Mouse (Mus musculus): ENCODE results near the gene Prr23a1. TPM values are rescaled to one million over a fixed set of nuclear protein-coding genes. Genes with fewer than 3 reads are reported as not detected.
A peak's percentile ranks its signal among the peaks of the same experiment; 100 is the strongest.

Prr23a1 gene
- polyA plus RNA-seq, 1 experiment from 2014 or later, result not detected

DNA sequence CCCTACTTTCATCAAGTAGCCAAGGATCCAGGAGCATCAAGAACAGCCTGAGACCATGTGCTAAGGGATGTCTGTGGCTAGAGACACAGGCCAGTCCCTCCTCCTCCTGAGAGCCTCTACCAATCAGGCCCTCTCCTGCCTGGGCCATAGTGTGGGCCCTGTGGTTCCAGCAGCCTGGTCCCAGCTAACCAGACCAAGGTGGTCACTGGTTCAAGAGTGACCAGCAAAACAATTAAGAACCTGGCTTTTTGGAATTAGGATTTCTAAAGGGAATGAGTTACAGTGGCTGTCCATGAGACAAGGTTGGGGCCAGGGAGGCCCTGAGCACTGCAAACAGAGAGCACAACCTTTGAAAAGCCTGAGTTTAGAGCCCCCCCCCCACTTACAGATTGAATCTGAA, 21.2 kb upstream of the Prr23a1 start:
- Histone ChIP-seq H3K4me2 (replicated peaks) (no peak overlapping the region), H3K27ac (no peak overlapping the region), H3K9ac (no peak overlapping the region), H3K9me3 (0 out of 2 replicates have a peak, but pooled peaks cover 6% of the 10 kb centered on the region), H3K27me3 (peaks cover 4% of the 10 kb centered on the region; the same call in 1 of the 2 replicates), H3K4me1 (no peaks in the 10 kb centered on the region), H3K4me3 (no peak overlapping the region), H3K36me3 (no peaks in the 10 kb centered on the region)
- no peak for ATAC-seq (ENCODE audit: insufficient number of reproducible peaks, insufficient read depth, low FRiP score, low TSS enrichment)

DNA sequence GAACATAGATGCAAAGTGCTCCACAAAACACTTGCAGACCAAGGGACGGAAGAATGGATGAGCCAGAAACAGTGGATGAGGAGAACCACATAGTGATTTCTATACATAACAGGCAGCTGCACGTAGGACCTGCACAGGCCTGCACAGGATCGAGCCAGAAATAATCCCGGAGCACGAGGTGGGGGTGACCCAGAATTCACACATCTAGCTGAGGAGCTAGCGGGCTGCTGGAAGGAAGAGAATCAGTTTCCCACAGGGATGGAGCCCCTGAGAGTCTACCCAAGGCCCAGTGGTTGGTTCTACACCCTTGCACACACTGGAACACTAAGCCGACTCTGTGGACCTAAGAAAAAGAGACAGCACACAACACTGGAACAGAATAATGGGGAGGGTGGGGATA, 18.5 kb upstream of the Prr23a1 start:
- WGBS, result 85% methylated on average over 7 of the region's 7 CpGs
- H3K9me3 ChIP-seq, result 0 out of 2 replicates have a peak, but pooled peaks cover 6% of the 10 kb centered on the region
- ATAC-seq (ENCODE audit: insufficient number of reproducible peaks, insufficient read depth, low FRiP score, low TSS enrichment), result no peak
- no peak overlapping the region for H3K4me3 ChIP-seq
- no peaks in the 10 kb centered on the region for H3K36me3 ChIP-seq
- H3K4me1 ChIP-seq, result no peaks in the 10 kb centered on the region
- H3K27ac ChIP-seq, result no peak overlapping the region
- H3K27me3 ChIP-seq, result no peaks in the 10 kb centered on the region
- H3K9ac ChIP-seq, result no peak overlapping the region
- H3K4me2 ChIP-seq (replicated peaks), result no peak overlapping the region

DNA sequence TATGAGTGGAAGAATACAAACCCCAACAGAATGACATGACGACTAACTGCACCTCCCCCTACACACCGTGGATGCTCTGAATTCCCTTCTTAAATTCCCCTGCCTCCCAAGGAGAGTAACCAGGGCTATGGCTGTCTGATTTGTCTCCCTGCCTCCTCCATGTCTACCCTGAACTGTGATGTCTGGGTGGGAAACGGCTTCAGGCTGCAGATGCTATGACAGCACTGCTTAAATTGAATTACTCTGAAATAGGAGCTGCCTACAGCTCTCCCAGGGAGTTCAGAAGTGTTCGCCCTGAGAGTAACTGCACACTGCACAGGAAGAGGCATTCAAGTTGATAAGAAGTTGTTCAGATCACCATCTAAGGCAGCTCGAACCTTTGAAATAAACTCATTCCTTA, 12.8 kb upstream of the Prr23a1 start:
- no peak overlapping the region for H3K4me2 ChIP-seq (replicated peaks)
- ATAC-seq (ENCODE audit: insufficient number of reproducible peaks, insufficient read depth, low FRiP score, low TSS enrichment), result peak; percentile 72; the same call in 1 of the 2 replicates
- no peaks in the 10 kb centered on the region for H3K9me3 ChIP-seq

DNA sequence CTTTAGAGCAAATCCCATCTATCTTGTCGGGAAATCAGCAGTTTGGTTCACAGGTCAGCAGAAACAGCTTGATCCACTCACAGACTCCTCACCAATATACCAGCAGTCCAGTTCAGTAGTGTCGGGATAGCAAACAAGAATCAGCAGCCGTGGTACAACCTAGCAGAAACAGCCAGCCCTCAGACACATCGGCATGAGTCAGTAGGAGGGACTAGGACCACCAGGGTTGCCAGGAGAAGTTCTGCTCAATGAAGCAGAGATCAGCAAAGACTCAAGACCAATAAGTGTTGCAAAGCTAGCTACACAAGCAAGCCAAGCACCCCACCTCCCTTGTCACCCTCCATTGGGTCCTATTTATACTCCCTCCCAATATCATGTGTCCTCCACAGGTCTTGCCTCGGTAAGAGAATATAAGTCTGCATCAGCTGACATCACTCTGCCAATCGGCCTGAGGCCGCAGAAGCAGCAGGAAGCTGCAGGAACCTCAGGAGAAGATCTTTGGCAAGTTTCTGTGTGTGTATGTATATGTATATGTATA, 4.7 kb upstream of the Prr23a1 start:
- H3K36me3 ChIP-seq, result no peaks in the 10 kb centered on the region
- WGBS, result 80% methylated on average over 7 of the region's 7 CpGs
- no peak overlapping the region for H3K4me3 ChIP-seq
- ATAC-seq (ENCODE audit: insufficient number of reproducible peaks, insufficient read depth, low FRiP score, low TSS enrichment), result no peak
- peaks cover 5% of the 10 kb centered on the region; the same call in 1 of the 2 replicates for H3K9me3 ChIP-seq
- H3K27me3 ChIP-seq, result no peaks in the 10 kb centered on the region; the same call in 1 of the 2 replicates
- H3K4me2 ChIP-seq (replicated peaks), result no peak overlapping the region
- no peak overlapping the region for H3K27ac ChIP-seq
- H3K9ac ChIP-seq, result no peak overlapping the region
- no peaks in the 10 kb centered on the region for H3K4me1 ChIP-seq

More for the DNA sequence above, 12.8 kb upstream of the Prr23a1 start:
- Histone ChIP-seq H3K27me3 (no peaks in the 10 kb centered on the region), H3K27ac (0 out of 2 replicates have a peak overlapping the region, but pooled peaks have one; percentile 36), H3K4me1 (peaks cover 9% of the 10 kb centered on the region), H3K4me3 (no peak overlapping the region), H3K36me3 (no peaks in the 10 kb centered on the region), H3K9ac (no peak overlapping the region)
- WGBS, result 15% methylated on average over 5 of the region's 5 CpGs

DNA sequence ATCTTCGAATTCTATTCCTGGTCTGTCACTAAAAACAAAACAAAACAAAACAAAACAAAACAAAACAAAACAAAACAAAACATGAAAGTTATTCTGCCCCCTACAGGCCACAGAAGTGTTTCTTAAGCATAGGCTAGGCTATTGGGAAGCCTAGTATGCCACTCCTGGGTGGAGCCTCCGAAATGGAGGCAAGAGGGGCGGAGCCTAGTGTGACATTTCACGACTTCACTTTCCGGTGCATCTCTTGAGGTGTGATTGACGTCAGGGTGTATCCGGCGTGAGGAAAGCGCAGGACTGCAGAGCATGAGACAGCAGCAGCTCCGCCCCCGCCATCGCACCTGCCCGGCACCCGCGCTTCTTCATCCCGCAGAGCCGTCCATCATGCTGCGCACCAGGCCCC, 13.9 kb downstream of the Prr23a1 start, which contains the start of gene Prr23a2:
Prr23a2 (plus strand) TSS at position 285 of the 400 bp plus-strand sequence.
- WGBS, result 74% methylated on average over 18 of the region's 18 CpGs
- no peak for ATAC-seq (ENCODE audit: insufficient number of reproducible peaks, insufficient read depth, low FRiP score, low TSS enrichment)

DNA sequence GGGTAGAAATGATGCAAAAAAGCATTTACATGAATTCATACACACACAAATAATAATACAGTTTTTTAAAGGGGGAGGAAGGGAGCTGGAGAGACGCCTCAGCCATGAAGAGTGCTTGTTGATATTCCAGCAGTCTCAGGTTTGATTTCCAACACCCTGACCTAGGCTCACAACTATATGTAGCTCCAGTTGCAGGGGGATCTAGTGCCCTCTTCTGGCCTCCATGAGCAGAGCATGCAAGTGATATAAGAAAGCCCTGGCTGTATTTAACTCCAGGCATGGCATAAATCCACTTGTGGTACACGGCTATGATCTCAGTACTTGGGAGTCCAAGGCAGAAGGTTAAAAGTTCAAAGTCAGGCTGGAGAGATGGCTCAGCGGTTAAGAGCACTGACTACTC, 21.2 kb downstream of the Prr23a1 start:
- Histone ChIP-seq H3K36me3 (no peaks in the 10 kb centered on the region), H3K4me3 (no peak overlapping the region), H3K27me3 (peaks cover 3% of the 10 kb centered on the region; the same call in 1 of the 2 replicates), H3K4me2 (replicated peaks) (no peak overlapping the region), H3K9me3 (no peaks in the 10 kb centered on the region), H3K27ac (no peak overlapping the region), H3K4me1 (no peaks in the 10 kb centered on the region), H3K9ac (no peak overlapping the region)
- ATAC-seq (ENCODE audit: insufficient number of reproducible peaks, insufficient read depth, low FRiP score, low TSS enrichment), result no peak
- 76% methylated on average over 3 of the region's 3 CpGs for WGBS

More for the DNA sequence above, 13.9 kb downstream of the Prr23a1 start, which contains the start of gene Prr23a2:
- H3K27me3 ChIP-seq, result no peaks in the 10 kb centered on the region
- no peak within 1 kb of the TSS for H3K27ac ChIP-seq
- H3K4me1 ChIP-seq, result no peaks in the 10 kb centered on the region
- no peaks in the 10 kb centered on the region for H3K36me3 ChIP-seq
- no peak within 1 kb of the TSS for H3K4me2 ChIP-seq (replicated peaks)
- H3K4me3 ChIP-seq, result no peak within 1 kb of the TSS
- H3K9ac ChIP-seq, result no peak within 1 kb of the TSS
- H3K9me3 ChIP-seq, result no peaks in the 10 kb centered on the region

DNA sequence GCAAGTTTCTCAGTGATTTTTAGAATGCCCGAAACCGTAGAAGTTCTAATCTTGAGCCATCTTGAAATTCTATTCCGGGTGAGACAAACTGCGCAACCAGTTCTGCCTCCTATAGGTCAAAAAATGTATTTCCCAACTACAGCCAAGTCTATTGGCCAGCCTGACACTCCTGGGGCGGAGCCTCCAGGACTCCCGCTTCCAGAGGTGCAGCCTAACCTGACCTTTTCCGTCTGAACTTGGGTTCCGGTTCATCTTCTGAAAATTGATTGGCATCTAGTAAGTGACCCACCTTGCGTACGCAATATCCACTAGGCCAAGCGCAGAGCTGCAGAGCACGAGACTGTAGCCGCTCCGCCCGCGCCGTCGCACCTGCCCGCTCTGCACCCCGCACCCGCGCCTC, 22.3 kb downstream of the Prr23a1 start, which contains the start of gene Prr23a3:
Prr23a3 (plus strand) TSS at position 197 of the 400 bp plus-strand sequence.
- Histone ChIP-seq H3K4me3 (no peak within 1 kb of the TSS), H3K4me2 (replicated peaks) (0 out of 2 replicates have a peak within 1 kb of the TSS, but pooled peaks have one; percentile 21)

More for the DNA sequence above, 22.3 kb downstream of the Prr23a1 start, which contains the start of gene Prr23a3:
- no peak within 1 kb of the TSS for H3K9ac ChIP-seq
- WGBS, result 42% methylated on average over 22 of the region's 22 CpGs
- no peaks in the 10 kb centered on the region for H3K9me3 ChIP-seq
- peaks cover 3% of the 10 kb centered on the region; the same call in 1 of the 2 replicates for H3K27me3 ChIP-seq
- H3K4me1 ChIP-seq, result no peaks in the 10 kb centered on the region
- no peak for ATAC-seq (ENCODE audit: insufficient number of reproducible peaks, insufficient read depth, low FRiP score, low TSS enrichment)
- H3K36me3 ChIP-seq, result no peaks in the 10 kb centered on the region
- no peak within 1 kb of the TSS for H3K27ac ChIP-seq

Other genes with a start within 250 kb of the Prr23a1 start
- gene Mrps22, start 240.8 kb upstream of the Prr23a1 start, polyA plus RNA-seq (2016; fragmentation: Nextera tagmentation; extraction: Ambion mirVana), result 62.2 and 65.1 TPM in 2 replicates
- not detected in 2 replicates for gene Prr23a2, start 14.0 kb downstream of the Prr23a1 start, polyA plus RNA-seq (2016; fragmentation: Nextera tagmentation; extraction: Ambion mirVana)
- gene Prr23a3, start 22.3 kb downstream of the Prr23a1 start, polyA plus RNA-seq (2016; fragmentation: Nextera tagmentation; extraction: Ambion mirVana), result 0.24 TPM in 1 of 2 replicates, not detected in the other
- gene 7420426K07Rik, start 60.6 kb downstream of the Prr23a1 start, polyA plus RNA-seq (2016; fragmentation: Nextera tagmentation; extraction: Ambion mirVana), result not detected in 2 replicates
- gene Foxl2, start 112.8 kb downstream of the Prr23a1 start, polyA plus RNA-seq (2016; fragmentation: Nextera tagmentation; extraction: Ambion mirVana), result 11.0 and 14.3 TPM in 2 replicates
- 55.2 and 56.3 TPM in 2 replicates for gene Faim, start 143.9 kb downstream of the Prr23a1 start, polyA plus RNA-seq (2016; fragmentation: Nextera tagmentation; extraction: Ambion mirVana)
- not detected in 2 replicates for gene Gm1123, start 193.2 kb downstream of the Prr23a1 start, polyA plus RNA-seq (2016; fragmentation: Nextera tagmentation; extraction: Ambion mirVana)